Mouse (Mus musculus) CD4-positive helper T cell, adult 2 months (primary cell): ENCODE results near the gene Vmn1r21.
"Not testable (repeated sequence)": the region's sequence is repeated elsewhere in the genome, so short reads cannot be mapped to it uniquely, and the experiment has no call there.

Experiments
- DNase-seq: peaks from one replicate; pipeline ENCODE4 v3.0.0-alpha.2; 2012; ENCODE audit warnings: low read depth, missing footprints, low spot score

Vmn1r21 gene

DNA sequence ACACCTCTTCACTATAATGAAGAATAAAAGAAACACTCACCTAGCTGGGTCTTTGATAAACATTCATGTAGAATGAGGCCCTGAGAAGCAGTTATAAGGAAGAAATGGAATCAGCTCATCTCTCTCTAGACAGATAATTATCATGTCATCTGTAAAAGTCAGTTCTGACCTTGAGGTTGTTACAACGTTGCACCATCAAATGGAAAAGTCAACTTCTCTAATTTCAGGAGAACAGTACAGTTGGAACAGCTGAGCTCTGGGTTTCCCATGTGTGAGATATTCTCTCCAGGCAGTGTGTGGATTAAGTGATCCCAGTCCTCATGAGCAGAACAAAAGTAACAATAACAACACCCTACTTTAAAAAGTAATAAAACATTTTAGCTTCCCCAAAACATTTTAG, at the start of gene Vmn1r21:
Vmn1r21 (minus strand) TSS at position 58 of the 400 bp plus-strand sequence.
- no peak for DNase-seq

DNA sequence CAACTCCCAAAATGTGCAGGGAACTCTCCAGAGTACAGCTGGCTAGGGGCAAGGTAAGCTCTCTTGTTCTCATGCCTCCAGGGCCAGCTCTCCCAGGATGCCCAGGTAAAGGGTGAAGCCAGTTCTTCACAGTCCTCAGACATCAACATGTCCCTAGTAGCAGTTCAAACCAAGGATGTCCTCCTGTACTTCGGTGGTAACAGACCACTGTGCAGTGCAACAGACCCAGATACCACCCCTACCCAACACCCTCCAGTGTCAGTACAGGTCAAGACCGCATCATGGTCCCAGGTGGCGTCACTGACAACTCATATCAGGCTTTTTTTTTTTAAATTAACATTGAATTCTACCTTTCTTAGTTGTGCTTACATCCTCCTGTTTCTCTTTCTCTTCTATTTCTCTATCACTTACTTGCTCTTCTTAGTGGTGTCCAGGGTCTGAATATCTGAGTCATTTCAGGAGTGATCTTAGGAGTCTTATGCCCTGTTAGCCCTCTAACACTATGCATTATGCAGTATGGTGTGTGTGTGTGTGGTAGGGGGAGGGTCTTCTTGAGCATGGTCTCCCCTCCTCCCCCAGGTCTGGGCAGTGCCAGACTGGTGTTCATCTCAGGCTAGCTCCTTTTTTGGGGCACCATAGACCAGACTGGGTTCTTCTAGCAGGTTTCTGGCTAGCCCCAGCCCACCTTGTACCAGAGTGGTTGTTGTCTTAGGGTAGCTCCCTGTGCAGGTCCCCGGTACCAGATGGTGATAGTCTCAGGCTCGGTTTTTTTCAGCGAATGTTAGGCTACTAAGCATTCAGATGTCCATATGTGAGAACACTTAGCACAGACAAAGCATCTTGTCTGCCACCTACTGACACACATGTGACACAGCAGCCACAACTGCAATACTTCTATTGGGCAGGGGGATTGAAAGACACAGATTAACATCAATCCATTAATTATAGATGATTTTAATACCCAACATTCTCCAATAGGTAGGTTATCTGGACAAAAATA, 9.2 kb upstream of the Vmn1r21 start:
- peak; percentile 54 for DNase-seq

DNA sequence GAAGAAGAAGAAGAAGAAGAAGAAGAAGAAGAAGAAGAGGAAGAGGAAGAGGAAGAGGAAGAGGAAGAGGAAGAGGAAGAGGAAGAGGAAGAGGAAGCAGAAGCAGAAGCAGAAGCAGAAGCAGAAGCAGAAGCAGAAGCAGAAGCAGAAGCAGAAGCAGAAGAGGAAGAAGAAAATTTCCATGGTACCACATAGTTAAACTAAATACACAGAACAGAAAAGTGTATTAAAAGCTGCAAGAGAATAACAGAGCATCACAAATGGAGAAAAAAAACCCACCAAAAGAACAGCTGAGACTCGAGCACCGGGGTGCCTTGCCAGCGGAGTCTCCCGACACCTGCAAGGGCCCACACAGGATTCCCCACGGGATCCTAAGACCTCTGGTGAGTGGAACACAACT, 1.0 kb upstream of the Vmn1r21 start:
- not testable (repeated sequence) for DNase-seq

DNA sequence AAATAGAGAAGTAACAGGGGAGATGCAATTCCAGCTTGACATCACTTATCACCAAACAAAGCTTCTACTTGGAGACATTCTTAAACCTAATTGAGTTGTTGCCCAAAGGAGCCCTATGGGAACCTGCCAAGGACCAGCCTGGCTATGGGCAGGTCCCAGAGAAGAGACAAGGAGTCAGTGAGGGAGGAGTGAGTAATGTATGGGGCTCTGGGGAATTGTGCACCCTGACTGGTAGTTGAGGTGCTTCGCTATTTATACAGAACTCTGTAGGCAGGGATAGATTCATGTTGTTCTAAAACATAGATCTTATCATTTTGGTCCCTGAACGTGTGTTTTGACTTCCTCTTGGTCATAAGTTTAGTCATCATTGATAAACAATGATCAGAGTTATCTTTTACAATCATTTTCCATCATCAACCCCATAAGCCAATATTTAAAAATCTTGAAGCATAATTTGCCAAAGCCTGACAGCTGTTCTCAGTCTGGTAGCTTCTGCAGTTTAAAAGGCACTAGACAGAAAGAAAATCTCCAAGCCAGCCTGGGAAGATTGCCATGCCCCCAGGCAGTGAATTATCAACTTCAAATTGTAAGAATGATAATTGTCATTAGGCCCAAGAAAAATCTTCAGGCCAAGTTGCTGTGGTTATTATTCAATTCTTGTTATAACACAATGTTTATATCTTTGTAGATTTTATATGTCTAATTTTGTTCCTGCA, 10.3 kb downstream of the Vmn1r21 start:
- no peak for DNase-seq

DNA sequence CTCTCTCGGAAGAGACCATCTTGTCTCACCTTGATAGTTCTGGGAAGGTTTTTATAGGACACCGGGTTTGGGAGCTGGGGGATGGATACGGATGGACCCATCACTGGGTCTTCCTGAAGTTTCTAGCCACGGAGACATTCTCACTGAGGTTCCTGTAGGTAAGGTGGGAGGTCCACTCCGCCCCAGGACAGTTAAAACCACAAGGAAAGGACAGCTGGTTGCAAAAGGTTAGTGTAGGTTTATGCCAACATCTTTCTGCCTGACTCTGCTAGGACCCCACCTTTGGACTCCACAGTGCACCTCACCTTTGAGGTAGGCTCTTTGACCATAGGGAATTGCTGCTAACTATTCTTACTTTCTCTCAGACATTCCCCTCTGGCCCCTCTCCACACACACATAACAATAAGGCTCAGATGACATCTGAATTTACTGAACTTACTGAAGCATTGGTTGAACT, 24.9 kb downstream of the Vmn1r21 start:
- DNase-seq: no peak

DNA sequence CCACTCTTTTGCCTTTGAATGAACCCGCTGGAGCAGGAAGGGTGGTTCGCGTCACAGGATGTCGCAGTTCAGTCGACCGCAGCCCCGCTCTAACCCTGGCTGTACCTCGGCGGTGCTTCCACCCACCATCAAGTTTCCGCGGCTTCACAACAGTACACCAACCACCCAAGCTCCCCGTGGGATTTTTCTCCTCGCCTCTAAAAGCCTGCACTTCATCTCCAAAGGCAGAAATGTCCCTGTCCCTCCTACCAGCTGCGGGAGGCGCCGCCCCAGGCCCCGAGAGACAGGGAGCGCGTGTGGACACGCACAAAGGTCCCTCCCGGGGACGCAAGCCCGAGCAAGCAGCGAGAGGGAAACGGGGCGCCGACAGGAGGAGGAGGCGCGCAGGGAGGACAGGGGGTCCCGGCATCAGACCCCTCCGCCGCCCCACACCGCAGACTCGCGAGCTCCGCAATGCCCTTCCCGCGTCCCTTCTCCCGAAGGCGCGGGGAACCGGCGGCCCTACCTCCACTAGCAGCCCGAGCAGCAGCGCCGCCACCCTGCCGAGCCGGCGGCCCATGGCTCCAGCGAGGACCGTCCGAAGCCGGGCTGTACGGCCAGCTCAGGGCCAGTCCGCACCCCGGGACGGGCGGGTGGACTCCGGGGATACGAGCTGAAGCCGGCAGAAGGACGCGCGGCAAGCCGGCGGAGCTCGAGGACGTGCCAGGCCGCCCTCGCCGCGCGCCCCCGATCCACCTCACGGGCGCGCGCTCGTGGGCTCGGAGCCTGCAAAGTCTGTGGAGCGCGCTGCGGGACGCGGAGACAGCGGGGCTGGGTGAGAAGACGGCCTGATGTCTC, 25.5 kb downstream of the Vmn1r21 start, which contains the start of gene Vopp1:
Vopp1 (minus strand) TSS at position 738 of the 837 bp plus-strand sequence.
- DNase-seq: peak; percentile 89

DNA sequence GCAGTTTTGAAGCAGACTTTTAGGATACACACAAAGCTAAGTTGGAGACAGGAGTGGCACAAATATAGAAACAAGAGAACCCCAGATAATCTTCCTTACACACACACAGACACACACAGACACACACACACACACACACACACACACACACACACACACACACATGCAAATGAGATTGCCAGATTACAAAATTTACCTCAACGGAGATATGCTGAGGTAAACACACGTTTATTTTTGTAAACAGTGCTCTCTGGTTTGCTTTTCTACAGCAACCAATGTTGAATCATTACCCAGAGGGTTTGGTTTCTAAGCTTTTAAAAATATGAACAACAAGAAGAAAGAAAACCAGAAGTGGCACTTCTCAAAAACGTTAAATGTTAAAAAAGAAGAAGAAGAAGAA, 26.7 kb downstream of the Vmn1r21 start:
- peak; percentile 52 for DNase-seq

DNA sequence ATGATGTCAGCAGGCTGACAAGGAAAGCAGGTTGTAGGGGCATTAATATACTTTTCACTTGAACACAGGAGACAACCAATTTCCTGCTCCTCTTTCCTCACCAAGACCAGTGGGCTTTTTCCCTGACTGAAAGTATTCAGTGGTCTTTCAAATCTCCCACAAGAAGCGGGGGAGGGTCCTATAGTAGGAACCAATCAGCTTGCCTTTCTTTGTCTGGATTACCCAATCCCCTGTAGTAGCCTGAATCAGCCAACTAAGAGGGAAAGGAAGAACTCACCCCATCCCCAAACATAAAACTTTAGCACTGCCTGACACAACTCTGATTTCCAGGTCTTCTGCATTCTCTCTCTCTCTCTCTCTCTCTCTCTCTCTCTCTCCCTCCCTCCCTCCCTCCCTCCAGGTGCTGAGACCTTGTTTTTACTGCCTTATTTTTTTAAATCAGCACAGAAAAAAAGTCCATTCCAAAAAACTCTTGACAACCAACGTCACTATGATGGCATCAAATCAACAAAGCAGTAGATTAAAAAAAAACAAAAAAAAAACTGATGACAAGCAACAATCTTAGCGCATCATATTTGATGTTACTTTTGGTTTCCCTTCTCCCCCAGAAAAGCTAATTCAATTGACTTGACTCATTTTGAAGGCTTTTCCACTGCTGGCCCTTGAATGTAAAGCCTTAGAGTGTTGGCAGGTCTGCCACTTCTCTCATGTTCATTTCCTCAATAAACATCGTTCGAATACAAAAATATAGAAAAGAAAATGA, 27.3 kb downstream of the Vmn1r21 start:
- DNase-seq: peak; percentile 79

DNA sequence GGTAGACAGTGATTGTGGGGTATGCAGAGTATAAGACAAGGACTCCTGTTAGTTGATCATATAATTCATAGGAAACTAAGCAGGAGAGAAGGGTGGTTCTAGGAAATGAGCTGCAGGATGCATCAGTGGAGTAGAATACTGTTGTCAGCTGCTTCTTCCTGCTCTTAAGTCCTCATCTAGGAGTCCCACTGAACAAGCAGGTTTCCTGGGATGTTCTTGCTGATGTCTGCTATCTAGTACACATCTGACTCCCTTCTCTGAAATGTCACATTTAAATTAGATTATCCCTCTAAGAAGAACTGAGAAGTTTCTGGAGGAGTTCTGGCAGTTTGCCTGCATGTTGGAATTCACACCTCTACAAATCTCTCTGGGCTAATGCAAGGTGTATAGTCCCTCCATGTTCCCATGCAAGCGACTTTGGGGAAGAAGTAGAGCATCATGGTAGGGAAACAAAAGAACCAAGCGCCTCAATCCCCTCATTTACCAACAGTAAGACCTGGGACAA, 35.7 kb downstream of the Vmn1r21 start:
- DNase-seq: no peak

DNA sequence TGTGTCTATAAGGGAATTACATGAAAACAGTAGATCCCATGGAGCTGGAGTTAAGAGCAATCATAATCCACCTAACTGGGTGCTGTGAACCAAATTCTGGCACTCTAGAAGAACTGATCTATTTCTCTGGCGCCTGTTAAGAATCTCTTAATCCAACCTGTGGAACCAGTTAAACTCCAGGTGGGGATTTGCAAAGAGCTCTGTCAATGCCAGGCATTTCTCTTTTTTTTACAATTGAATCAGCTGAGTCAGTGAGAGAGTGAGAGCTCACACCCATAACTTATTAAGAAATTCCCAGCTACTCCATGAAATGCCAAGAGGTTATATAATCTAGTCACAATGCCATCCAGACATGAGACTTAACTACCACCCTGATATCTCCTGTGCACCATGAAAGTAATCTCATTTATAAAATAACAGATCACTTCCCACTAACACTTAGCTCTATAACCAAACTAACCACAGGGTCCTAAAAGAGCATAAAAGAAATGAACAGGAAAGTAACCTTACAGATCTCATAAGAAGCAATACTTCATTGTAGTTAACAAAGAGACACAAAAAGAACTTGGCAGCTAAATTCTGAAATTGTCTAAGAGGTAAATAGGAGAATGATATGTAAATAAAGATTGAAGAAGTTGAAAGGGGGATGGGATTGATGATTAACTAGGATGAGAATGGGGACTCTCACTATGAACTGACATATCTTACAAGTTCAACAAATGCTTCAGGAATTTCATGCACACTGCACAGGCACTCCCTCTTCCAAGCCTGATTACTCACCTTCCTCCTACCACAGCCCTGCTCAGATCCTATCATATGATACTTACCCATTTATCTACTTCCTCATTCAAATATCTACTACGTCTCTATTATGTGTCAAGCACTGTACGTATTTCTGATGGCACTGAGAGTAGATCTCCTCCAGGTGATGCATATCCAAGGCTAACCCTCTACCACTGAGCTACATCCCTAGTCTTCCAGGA, 38.1 kb downstream of the Vmn1r21 start:
- no peak for DNase-seq

DNA sequence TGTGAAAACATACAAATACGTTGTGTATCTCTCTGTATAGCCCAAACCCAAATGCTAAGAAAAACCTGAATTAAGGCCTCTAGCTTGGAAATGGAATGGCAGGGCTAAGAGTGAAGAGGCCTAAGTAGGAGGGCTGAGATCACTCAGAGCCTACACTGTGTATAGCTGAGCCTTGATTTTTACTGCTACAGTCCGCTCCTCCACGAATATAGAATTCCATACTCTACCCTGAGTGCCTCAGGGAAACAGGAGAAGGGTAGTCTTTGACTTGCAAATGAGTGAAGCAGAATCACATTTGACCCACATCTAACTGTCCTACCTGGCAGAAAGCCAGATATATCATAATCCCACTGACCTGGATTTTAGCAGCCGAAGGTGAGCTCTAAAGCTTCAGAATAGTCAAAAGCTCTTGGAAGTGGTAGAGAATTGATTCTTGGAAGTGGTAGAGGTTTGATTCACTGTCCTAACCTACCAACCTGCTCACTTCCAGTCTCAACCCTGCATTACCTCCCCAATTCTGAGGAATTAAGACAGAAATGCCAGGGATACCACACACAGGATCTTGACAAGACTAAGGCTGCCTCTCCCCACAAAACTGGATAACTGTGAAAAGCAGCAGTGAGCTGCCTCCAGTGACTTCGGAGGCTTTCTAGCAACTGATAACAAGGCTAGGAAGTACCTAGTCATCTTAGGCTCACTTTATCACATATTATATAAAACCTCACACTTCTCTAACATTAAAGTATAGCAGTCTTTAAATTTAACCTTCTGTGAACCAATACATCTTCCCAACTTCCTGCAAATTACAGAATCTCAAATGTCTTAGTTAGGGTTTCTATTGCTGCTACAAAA, 44.7 kb downstream of the Vmn1r21 start:
- DNase-seq: no peak

DNA sequence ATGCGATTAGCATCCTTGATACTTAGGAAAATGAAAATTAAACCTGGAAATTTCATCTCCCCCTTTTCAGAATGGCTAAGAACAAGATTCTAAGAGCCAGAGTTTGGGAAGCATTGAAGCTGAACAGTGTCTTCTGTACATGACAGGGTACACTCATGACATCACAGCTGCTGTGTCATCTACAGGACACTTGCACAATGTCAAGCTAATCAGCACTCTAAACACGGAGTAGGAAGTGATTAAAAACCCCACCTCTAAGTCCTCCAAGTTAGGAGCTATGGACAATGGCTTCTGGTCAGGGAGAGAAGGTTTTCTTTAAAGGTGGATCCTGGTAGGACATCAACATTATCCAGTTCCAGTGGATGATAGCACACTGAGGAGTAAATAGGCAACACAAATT, 47.0 kb downstream of the Vmn1r21 start:
- no peak for DNase-seq

DNA sequence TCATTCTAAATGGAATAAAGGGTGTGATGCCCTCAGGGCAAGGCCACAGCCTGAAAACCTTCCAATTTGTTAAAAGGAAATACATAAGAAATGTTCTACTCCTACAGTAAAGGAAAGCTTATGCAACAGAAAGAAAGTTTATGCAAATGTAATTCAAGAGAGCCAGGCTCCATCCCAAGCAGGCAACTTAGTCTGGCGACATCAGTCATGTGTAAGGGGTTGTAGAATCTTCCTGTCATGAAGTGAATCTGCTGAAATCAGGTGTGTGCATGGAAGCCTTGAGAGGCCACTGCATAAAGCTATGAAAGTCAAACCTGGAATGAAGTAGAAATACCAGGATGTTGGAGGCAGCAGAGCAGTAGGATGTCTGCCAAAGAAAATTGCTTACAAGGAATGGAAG, 51.2 kb downstream of the Vmn1r21 start:
- DNase-seq: no peak

DNA sequence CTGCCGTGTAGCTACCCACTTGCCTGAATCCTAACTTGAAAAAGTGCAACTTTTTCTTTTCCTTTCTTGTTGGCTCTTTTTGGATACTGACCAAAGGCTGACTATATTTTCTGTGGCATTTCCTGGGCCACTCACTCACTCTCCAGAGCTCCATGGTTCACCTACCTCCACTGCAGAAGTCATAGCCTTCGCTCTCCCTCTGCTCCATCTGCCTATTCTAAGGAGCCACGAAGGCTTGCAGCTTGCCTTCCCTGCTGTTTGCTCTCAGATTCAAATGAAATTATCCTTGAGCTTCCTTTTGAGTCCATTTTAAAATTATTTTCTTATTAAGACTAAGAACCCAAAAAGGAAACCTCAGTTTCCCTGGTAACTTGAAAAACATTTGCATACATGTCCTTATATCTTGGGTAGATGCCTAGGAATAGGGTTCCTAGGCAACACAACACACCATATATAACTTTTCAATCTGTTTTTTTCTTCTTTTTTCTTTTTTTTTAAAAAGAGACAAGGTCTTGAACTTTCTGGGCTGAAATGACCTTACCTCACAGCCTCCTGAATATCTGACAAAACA, 53.2 kb downstream of the Vmn1r21 start:
- DNase-seq: no peak

DNA sequence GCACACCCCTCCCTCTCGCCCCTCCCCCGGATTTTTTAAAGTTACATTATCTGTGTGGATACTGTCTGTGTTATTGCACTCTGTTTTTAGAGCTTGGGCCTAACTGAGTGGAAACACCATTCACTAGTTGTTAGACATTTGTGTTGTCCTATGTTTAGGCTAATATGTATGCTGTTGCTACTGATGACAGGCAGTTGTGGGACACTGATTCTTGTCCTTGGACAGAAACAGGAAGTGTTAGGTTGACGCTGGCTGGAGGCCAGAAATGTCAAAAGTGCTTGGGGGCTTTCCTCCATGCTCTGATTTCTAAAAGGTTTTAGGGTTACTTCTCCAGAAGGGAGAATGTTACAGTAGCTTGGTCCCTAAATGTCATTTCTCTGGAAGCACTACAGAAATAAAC, 54.3 kb downstream of the Vmn1r21 start:
- DNase-seq: no peak
